Mouse (Mus musculus) common myeloid progenitor, adult 5-6 weeks (primary cell): ENCODE results near the gene Cwc22. TPM values are rescaled to one million over a fixed set of nuclear protein-coding genes. Genes with fewer than 3 reads are reported as not detected.

ENCODE experiments used
- ATAC-seq: replicated peaks from 2 replicates; pipeline ENCODE4 v1.8.0; 2016; ENCODE audit warnings: low read depth, mild to moderate bottlenecking, moderate TSS enrichment, inconsistent platforms; ENCODE audit not compliant: poor library complexity, severe bottlenecking
- total RNA-seq: library from RNA; stranded (forward); fragments of 200-1000, 187-1606 nt; gene quantifications from 2 replicates; pipeline ENCODE4 v1.2.3, GENCODE M21; 2017

Cwc22 gene
- total RNA-seq, 1 experiment from 2014 or later: 105 TPM

GRCm38 (mm10) chr2:77928352-77928751 lies 17.8 kb downstream of the Cwc22 start:
- no peak for ATAC-seq

- ATAC-seq: no peak
Observed at GRCm38 (mm10) chr2:77926468-77926867, 19.7 kb downstream of the Cwc22 start.

- ATAC-seq: no peak
Observed at GRCm38 (mm10) chr2:77925997-77926396, 20.2 kb downstream of the Cwc22 start.

- ATAC-seq: no peak
Observed at GRCm38 (mm10) chr2:77925187-77925924, 20.8 kb downstream of the Cwc22 start.

- no peak for ATAC-seq
Observed at GRCm38 (mm10) chr2:77924003-77924402, 22.2 kb downstream of the Cwc22 start.

GRCm38 (mm10) chr2:77923182-77923581 lies 23.0 kb downstream of the Cwc22 start:
- ATAC-seq: no peak

GRCm38 (mm10) chr2:77921307-77921706 lies 24.9 kb downstream of the Cwc22 start:
- no peak for ATAC-seq

- ATAC-seq: no peak
Observed at GRCm38 (mm10) chr2:77920621-77921020, 25.6 kb downstream of the Cwc22 start.

- ATAC-seq: no peak
Observed at GRCm38 (mm10) chr2:77918474-77918873, 27.7 kb downstream of the Cwc22 start.

GRCm38 (mm10) chr2:77918006-77918405 lies 28.2 kb downstream of the Cwc22 start:
- no peak for ATAC-seq

GRCm38 (mm10) chr2:77917360-77917734 lies 28.8 kb downstream of the Cwc22 start:
- no peak for ATAC-seq

GRCm38 (mm10) chr2:77916586-77917359 lies 29.4 kb downstream of the Cwc22 start:
- ATAC-seq: no peak

GRCm38 (mm10) chr2:77915187-77915586 lies 31.0 kb downstream of the Cwc22 start:
- no peak for ATAC-seq

GRCm38 (mm10) chr2:77913628-77914027 lies 32.5 kb downstream of the Cwc22 start:
- ATAC-seq: no peak

GRCm38 (mm10) chr2:77912197-77912596 lies 34.0 kb downstream of the Cwc22 start:
- ATAC-seq: no peak

- no peak for ATAC-seq
Observed at GRCm38 (mm10) chr2:77911452-77911851, 34.7 kb downstream of the Cwc22 start.

GRCm38 (mm10) chr2:77910216-77910615 lies 36.0 kb downstream of the Cwc22 start:
- ATAC-seq: no peak

GRCm38 (mm10) chr2:77907164-77907563 lies 39.0 kb downstream of the Cwc22 start:
- no peak for ATAC-seq

GRCm38 (mm10) chr2:77905023-77905422 lies 41.2 kb downstream of the Cwc22 start:
- ATAC-seq: no peak

GRCm38 (mm10) chr2:77904495-77904894 lies 41.7 kb downstream of the Cwc22 start:
- ATAC-seq: no peak

GRCm38 (mm10) chr2:77903979-77904378 lies 42.2 kb downstream of the Cwc22 start:
- ATAC-seq: no peak
